Mouse (Mus musculus): ENCODE measurements around the gene Med20. TPM values are rescaled to one million over a fixed set of nuclear protein-coding genes. Genes with fewer than 3 reads are reported as not detected.
"Not testable (repeated sequence)": the region's sequence is repeated elsewhere in the genome, so short reads cannot be mapped to it uniquely, and the experiment has no call there.

Med20 gene
- polyA plus RNA-seq, 1 experiment, result 17.0 TPM

- TF ChIP-seq POLR2A (IDR thresholded peaks at IDR 0.05; ENCODE audit: control insufficient read depth, low read depth, low read length), result no peak
- TF ChIP-seq CTCF (IDR thresholded peaks at IDR 0.05; ENCODE audit: control insufficient read depth, insufficient read depth, insufficient replicate concordance, low read depth, low read length), result no peak
- Histone ChIP-seq H3K27me3 (ENCODE audit: control insufficient read depth, insufficient read depth, low read length) (no peaks in the 10 kb centered on the region), H3K4me3 (ENCODE audit: control insufficient read depth, low read depth, low read length) (peak overlapping the region; percentile 12), H3K4me1 (ENCODE audit: control insufficient read depth, insufficient read depth, low read length) (no peaks in the 10 kb centered on the region; the same call in 1 of the 2 replicates), H3K36me3 (ENCODE audit: control insufficient read depth, insufficient read depth, low read length) (peaks cover 3% of the 10 kb centered on the region), H3K27ac (ENCODE audit: control insufficient read depth, insufficient read depth, low read depth, low read length) (no peak overlapping the region)
These were observed 6.4 kb downstream of the Med20 start for GRCm38 (mm10) chr17:47617605-47618307.

GRCm38 (mm10) chr17:47618556-47619311 is 7.4 kb downstream of the Med20 start:
- H3K27me3 ChIP-seq (ENCODE audit: control insufficient read depth, insufficient read depth, low read length), result no peaks in the 10 kb centered on the region
- H3K4me3 ChIP-seq (ENCODE audit: control insufficient read depth, low read depth, low read length), result peak overlapping the region; percentile 77
- H3K4me1 ChIP-seq (ENCODE audit: control insufficient read depth, insufficient read depth, low read length), result no peaks in the 10 kb centered on the region; the same call in 1 of the 2 replicates
- peaks cover 3% of the 10 kb centered on the region for H3K36me3 ChIP-seq (ENCODE audit: control insufficient read depth, insufficient read depth, low read length)
- TF ChIP-seq POLR2A (IDR thresholded peaks at IDR 0.05; ENCODE audit: control insufficient read depth, low read depth, low read length) (no peak), CTCF (IDR thresholded peaks at IDR 0.05; ENCODE audit: control insufficient read depth, insufficient read depth, insufficient replicate concordance, low read depth, low read length) (no peak)
- no peak overlapping the region for H3K27ac ChIP-seq (ENCODE audit: control insufficient read depth, insufficient read depth, low read depth, low read length)

GRCm38 (mm10) chr17:47622912-47623554 is 11.7 kb downstream of the Med20 start:
- no peak for TF ChIP-seq POLR2A (IDR thresholded peaks at IDR 0.05; ENCODE audit: control insufficient read depth, low read depth, low read length)
- TF ChIP-seq CTCF (IDR thresholded peaks at IDR 0.05; ENCODE audit: control insufficient read depth, insufficient read depth, insufficient replicate concordance, low read depth, low read length), result no peak
- Histone ChIP-seq H3K27me3 (ENCODE audit: control insufficient read depth, insufficient read depth, low read length) (no peaks in the 10 kb centered on the region), H3K4me3 (ENCODE audit: control insufficient read depth, low read depth, low read length) (no peak overlapping the region), H3K4me1 (ENCODE audit: control insufficient read depth, insufficient read depth, low read length) (no peaks in the 10 kb centered on the region; the same call in 1 of the 2 replicates), H3K36me3 (ENCODE audit: control insufficient read depth, insufficient read depth, low read length) (peaks cover 2% of the 10 kb centered on the region), H3K27ac (ENCODE audit: control insufficient read depth, insufficient read depth, low read depth, low read length) (no peak overlapping the region)

GRCm38 (mm10) chr17:47624572-47624971 is 13.2 kb downstream of the Med20 start:
- H3K27ac ChIP-seq (ENCODE audit: control insufficient read depth, insufficient read depth, low read depth, low read length), result not testable (repeated sequence)

GRCm38 (mm10) chr17:47625088-47625487 is 13.7 kb downstream of the Med20 start:
- Histone ChIP-seq H3K36me3 (ENCODE audit: control insufficient read depth, insufficient read depth, low read length) (no peaks in the 10 kb centered on the region), H3K27ac (ENCODE audit: control insufficient read depth, insufficient read depth, low read depth, low read length) (no peak overlapping the region), H3K4me1 (ENCODE audit: control insufficient read depth, insufficient read depth, low read length) (peaks cover under 1% of the 10 kb centered on the region), H3K27me3 (ENCODE audit: control insufficient read depth, insufficient read depth, low read length) (no peaks in the 10 kb centered on the region), H3K4me3 (ENCODE audit: control insufficient read depth, low read depth, low read length) (no peak overlapping the region)
- TF ChIP-seq POLR2A (IDR thresholded peaks at IDR 0.05; ENCODE audit: control insufficient read depth, low read depth, low read length) (no peak), CTCF (IDR thresholded peaks at IDR 0.05; ENCODE audit: control insufficient read depth, insufficient read depth, insufficient replicate concordance, low read depth, low read length) (no peak)

More at GRCm38 (mm10) chr17:47624572-47624971, 13.2 kb downstream of the Med20 start:
- not testable (repeated sequence) for H3K36me3 ChIP-seq (ENCODE audit: control insufficient read depth, insufficient read depth, low read length); H3K4me1 ChIP-seq (ENCODE audit: control insufficient read depth, insufficient read depth, low read length); H3K27me3 ChIP-seq (ENCODE audit: control insufficient read depth, insufficient read depth, low read length); H3K4me3 ChIP-seq (ENCODE audit: control insufficient read depth, low read depth, low read length)

GRCm38 (mm10) chr17:47626031-47626430 is 14.6 kb downstream of the Med20 start:
- Histone ChIP-seq H3K27ac (ENCODE audit: control insufficient read depth, insufficient read depth, low read depth, low read length) (no peak overlapping the region), H3K36me3 (ENCODE audit: control insufficient read depth, insufficient read depth, low read length) (no peaks in the 10 kb centered on the region)

GRCm38 (mm10) chr17:47627791-47628190 is 16.4 kb downstream of the Med20 start:
- TF ChIP-seq POLR2A (IDR thresholded peaks at IDR 0.05; ENCODE audit: control insufficient read depth, low read depth, low read length) (no peak), CTCF (IDR thresholded peaks at IDR 0.05; ENCODE audit: control insufficient read depth, insufficient read depth, insufficient replicate concordance, low read depth, low read length) (no peak)
- H3K27me3 ChIP-seq (ENCODE audit: control insufficient read depth, insufficient read depth, low read length), result no peaks in the 10 kb centered on the region
- H3K27ac ChIP-seq (ENCODE audit: control insufficient read depth, insufficient read depth, low read depth, low read length), result no peak overlapping the region
- no peaks in the 10 kb centered on the region for H3K36me3 ChIP-seq (ENCODE audit: control insufficient read depth, insufficient read depth, low read length)
- H3K4me3 ChIP-seq (ENCODE audit: control insufficient read depth, low read depth, low read length), result no peak overlapping the region; the same call in 1 of the 2 replicates
- peaks cover 8% of the 10 kb centered on the region for H3K4me1 ChIP-seq (ENCODE audit: control insufficient read depth, insufficient read depth, low read length)

More at GRCm38 (mm10) chr17:47626031-47626430, 14.6 kb downstream of the Med20 start:
- TF ChIP-seq POLR2A (IDR thresholded peaks at IDR 0.05; ENCODE audit: control insufficient read depth, low read depth, low read length) (no peak), CTCF (IDR thresholded peaks at IDR 0.05; ENCODE audit: control insufficient read depth, insufficient read depth, insufficient replicate concordance, low read depth, low read length) (no peak)
- H3K27me3 ChIP-seq (ENCODE audit: control insufficient read depth, insufficient read depth, low read length), result no peaks in the 10 kb centered on the region
- H3K4me1 ChIP-seq (ENCODE audit: control insufficient read depth, insufficient read depth, low read length), result peaks cover 8% of the 10 kb centered on the region
- no peak overlapping the region for H3K4me3 ChIP-seq (ENCODE audit: control insufficient read depth, low read depth, low read length)
